Mouse (Mus musculus): ENCODE data around the gene Mpv17. TPM values are rescaled to one million over a fixed set of nuclear protein-coding genes. Genes with fewer than 3 reads are reported as not detected.

Mpv17 gene
- total RNA-seq, 2 experiments from 2014 or later = 43.4 to 49.2 TPM

- DNase-seq = no peak
These were observed 46.0 kb downstream of the Mpv17 start, which contains the start of gene Slc30a3 for GRCm38 (mm10) chr5:31108000-31108490. Gene Slc30a3, minus strand, starts transcription at chr5:31108237.

DNA sequence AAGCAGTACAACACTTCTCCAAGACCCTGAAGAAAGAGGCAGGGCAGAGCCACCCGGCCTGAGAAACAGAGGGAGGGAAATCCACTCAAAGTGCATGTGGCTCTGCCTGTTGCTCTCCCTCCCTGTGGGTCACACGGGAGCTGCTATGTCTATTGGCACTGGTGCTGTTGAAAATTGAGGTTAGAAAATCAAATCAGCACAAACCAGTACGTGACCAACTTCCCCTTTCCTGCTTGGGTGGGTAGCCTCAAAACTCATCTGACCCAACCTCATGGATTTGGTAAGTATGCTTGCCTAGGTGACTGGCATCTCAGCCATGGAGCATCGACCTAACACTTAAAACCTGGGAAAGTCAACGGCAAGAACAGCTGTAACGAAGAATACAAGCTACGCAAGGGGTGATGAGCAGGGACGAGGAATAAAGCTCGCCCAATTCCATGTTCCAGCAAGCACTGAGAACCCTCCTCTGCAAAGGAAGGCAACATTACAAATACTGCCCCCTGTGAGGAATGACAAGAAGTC lies 48.2 kb downstream of the Mpv17 start, which contains the start of gene Dnajc5g:
Dnajc5g (plus strand) TSS at position 472 of the 522 bp plus-strand sequence.
- no peak for DNase-seq

DNA sequence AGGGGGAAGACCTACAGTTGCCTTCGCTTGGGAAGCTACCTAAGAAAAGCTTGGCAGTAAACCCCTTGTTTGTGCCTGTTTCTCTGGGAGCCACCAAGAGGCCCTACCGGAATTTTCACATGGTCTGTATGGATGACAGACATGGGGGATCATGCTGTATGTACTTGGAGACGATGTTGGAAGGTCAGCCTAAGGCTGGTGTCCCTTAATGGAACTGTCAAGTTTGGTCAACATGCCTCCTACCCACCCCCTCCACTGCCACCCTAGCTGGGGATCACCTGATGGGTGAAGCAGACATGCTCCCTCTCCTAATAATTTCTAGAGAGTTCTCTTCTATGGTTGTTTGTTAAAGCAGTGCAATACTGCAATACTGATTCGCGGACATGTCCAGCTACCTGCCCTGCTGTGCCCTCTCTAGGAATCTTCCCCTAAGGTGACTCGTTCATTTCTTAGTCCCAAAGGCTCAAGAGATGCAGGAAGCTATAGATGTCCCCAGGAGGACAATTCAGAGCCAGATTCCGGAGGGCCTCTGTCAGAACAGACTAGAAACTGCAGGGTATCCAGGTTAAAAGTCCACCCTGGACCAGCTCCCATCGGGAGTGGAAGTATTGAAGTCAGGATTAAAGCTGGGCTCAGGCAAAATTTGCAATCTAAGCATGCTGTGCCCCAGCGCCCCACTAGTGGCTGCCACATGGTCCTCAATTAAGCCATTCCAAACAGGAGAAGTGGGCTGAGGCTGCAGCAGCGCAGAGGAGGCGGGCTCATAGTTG lies 58.2 kb downstream of the Mpv17 start:
- no peak for DNase-seq

DNA sequence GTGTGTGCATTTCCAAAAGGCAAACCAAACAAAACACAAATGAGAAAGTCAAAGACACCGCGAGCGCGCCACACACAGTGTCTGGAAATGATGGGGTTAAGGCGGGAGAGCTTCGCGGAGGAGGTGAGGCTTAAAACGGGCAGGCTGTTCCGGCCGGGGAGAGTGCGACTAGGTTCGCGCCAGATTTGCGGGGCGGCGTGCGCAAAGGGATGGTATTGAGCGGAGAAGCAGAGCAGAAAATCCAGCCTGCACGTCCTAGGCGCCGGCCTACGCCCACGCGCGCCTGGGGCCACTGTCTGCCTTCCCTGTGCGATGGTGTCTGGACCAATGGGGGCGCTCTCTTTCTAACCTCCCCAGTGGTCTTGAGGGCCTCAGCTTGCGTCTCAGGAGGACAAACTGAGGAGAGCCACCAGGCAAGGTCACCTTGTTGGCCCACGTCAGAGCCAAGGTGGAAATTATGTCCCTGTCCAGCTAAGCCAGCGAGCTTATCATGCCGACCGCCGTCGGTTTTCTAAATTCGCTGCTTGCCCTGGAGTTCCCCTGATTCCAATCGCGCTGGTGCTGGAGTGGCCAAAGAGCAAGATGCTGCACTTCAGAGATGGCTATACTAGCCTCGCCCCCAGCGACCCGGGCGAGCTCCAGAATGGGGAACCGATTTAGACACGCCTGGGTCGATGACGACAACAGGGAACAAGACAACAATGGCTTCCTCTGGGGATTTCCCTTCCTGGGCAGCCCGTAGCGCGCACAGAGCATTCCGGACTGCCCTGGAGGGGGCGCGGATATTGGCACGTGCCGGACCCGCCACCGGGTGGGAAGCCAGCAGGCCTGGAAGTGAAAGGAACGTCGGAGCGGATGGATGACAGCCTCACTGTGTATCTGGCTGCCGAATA lies 59.0 kb downstream of the Mpv17 start:
- peak; percentile 76 to 83 for DNase-seq

GRCm38 (mm10) chr5:31094100-31094798 lies 59.8 kb downstream of the Mpv17 start:
- DNase-seq = peak in 1 of 2 experiments; percentile 25

DNA sequence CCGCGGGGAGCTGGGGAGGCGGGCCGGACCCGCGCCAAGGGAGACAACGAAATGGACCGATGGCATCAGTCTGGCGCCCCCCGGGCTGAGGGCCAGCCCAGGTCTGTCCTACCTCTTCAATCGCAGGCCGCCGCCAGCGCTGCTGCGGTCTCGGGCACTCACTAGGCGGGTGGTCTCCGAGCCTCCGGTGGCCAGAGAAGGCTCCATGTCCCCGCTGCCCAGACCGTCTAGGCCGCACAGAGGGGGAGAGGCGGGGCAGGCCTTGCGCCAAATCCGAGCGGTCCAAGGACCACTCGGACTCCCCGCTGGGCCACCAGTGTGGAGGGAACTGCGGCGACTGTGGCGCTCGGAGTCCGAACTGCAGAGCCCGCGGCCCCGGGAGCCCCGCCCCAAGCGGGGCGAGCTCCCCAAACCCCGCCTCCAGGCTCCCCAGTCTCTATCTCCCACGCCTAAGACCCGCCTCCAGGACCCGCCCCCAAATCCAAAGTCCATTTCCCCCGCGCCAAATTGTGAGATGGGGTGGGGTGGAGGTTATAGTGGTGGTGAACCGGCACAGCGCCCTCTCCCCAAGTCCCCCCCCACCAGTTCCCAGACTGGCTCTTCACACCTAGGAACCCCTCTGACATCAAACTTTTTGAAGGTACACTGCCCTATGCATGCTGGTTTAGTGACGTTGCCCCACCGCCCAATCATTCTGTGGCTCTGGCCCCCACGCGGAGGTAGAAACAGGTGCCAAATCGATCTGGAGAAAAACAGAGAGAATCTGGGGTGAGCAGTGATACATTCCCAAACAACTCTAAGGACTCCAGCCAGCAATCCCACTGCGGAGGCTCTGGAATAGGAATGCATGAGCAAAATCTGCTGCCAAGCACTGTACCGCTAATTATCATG lies 60.7 kb downstream of the Mpv17 start:
- peak; percentile 52 to 56 for DNase-seq

DNA sequence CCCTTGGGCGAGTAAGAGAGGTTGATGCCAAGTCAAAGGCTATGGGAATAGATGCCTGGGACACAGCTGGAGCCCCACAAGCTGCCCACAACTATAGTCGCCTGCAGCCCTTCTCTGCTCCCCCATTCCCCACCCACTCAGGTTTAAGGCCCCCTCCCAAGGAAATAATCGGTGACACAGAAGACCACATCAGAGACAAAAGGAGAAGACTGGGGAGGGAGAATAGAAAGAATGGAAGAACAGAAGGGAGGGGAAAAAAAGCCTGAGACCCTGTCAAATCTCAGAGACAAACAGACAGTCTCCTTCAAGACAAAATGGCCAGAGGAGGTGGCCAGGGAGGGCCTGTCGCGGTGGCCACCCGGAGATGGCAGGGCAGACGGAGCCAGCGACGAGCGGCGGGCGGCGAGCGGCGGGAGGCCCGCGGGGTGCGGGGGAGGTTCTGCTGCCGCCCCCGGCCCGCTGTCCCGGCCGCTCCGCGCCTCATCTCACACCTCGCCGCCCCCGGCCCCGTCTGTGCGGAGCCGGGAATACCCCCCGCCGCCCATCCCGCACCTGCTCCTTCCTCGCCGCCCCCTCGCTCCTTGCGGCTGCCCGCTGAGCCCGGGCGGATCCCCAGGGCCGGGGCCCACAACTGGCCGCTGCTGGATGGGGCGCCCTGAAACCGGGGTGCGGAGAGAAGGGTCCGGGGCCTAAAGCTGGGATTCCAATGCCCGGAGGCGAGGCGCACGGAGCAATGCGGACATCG lies 61.6 kb downstream of the Mpv17 start:
- DNase-seq = no peak

Other genes with a start within 250 kb of the Mpv17 start
- gene Ost4, start 246.5 kb downstream of the Mpv17 start, total RNA-seq (2021) = 100 to 1,000 TPM; 146 to 159 TPM
- 10 to 100 TPM; 14.2 to 16.9 TPM for gene Emilin1, start 240.8 kb downstream of the Mpv17 start, total RNA-seq (2021)
- 10 to 100 TPM; 27.1 to 28.5 TPM for gene Khk, start 232.8 kb downstream of the Mpv17 start, total RNA-seq (2021)
- under 1 TPM; 0.59 to 0.84 TPM for gene Cgref1, start 208.7 kb downstream of the Mpv17 start, total RNA-seq (2021)
- gene Preb, start 193.9 kb downstream of the Mpv17 start, total RNA-seq (2021) = 10 to 100 TPM; 84.3 to 84.7 TPM
- gene Tcf23, start 185.6 kb downstream of the Mpv17 start, total RNA-seq (2021) = 1 to 10 TPM; 1.5 to 2.8 TPM
- gene Atraid, start 105.9 kb downstream of the Mpv17 start, total RNA-seq (2021) = 10 to 100 TPM; 47.6 to 52.2 TPM
- gene Slc5a6, start 105.3 kb downstream of the Mpv17 start, total RNA-seq (2021) = 10 to 100 TPM; 12.4 to 13.5 TPM
- gene Cad, start 99.5 kb downstream of the Mpv17 start, total RNA-seq (2021) = 10 to 100 TPM; 12.9 to 15.3 TPM
- gene Dnajc5g, start 48.0 kb downstream of the Mpv17 start, total RNA-seq (2021) = not detected
- not detected for gene Slc30a3, start 46.0 kb downstream of the Mpv17 start, total RNA-seq (2021)
- 100 to 1,000 TPM; 344 to 355 TPM for gene Trim54, start 37.5 kb downstream of the Mpv17 start, total RNA-seq (2021)
- gene Ucn, start 15.4 kb downstream of the Mpv17 start, total RNA-seq (2021) = not detected
- gene Gm29609, start 25.7 kb upstream of the Mpv17 start, total RNA-seq (2021) = 1 to 10 TPM in 1 of 2 experiments, under 1 TPM in 1; 0.10 to 1.8 TPM
- 10 to 100 TPM; 19.7 to 28.5 TPM for gene Gtf3c2, start 25.9 kb upstream of the Mpv17 start, total RNA-seq (2021)
- gene Snx17, start 39.0 kb upstream of the Mpv17 start, total RNA-seq (2021) = 10 to 100 TPM; 58.4 to 64.5 TPM
- 10 to 100 TPM; 41.1 to 58.1 TPM for gene Eif2b4, start 39.2 kb upstream of the Mpv17 start, total RNA-seq (2021)
- 1 to 10 TPM; 7.6 to 8.5 TPM for gene Zfp513, start 48.1 kb upstream of the Mpv17 start, total RNA-seq (2021)
- 10 to 100 TPM; 55.1 to 62.9 TPM for gene Ppm1g, start 66.4 kb upstream of the Mpv17 start, total RNA-seq (2021)
- gene Nrbp1, start 86.6 kb upstream of the Mpv17 start, total RNA-seq (2021) = 10 to 100 TPM; 74.5 to 78.3 TPM
- gene Gm9970, start 87.0 kb upstream of the Mpv17 start, total RNA-seq (2021) = not detected
- 1 to 10 TPM in 1 of 2 experiments, under 1 TPM in 1; 0.82 to 1.4 TPM for gene Krtcap3, start 97.4 kb upstream of the Mpv17 start, total RNA-seq (2021)
- 10 to 100 TPM; 37.3 to 44.5 TPM for gene Ift172, start 136.9 kb upstream of the Mpv17 start, total RNA-seq (2021)
- gene Fndc4, start 141.8 kb upstream of the Mpv17 start, total RNA-seq (2021) = 1 to 10 TPM; 4.2 to 4.3 TPM
- gene Gckr, start 143.2 kb upstream of the Mpv17 start, total RNA-seq (2021) = not detected

All from heart, adult 18-20 months (tissue).